Mouse (Mus musculus) heart, postnatal 4 days (tissue): ENCODE data around the gene Mettl17. TPM values are rescaled to one million over a fixed set of nuclear protein-coding genes. Genes with fewer than 3 reads are reported as not detected.

Source experiments
- DNase-seq: peaks from one replicate; pipeline ENCODE4 v3.0.0; 2021
- microRNA-seq, 2 experiments: library from miRNA; unstranded; fragments of <30 nt; microRNA quantifications; one replicate each; pipeline ENCODE4 v1.2.0; 2021 to 2022
- total RNA-seq, 2 experiments: library from RNA; stranded (reverse); gene quantifications; 2 replicates each; pipeline ENCODE4 v1.2.3; 2021

Gene Mettl17
- total RNA-seq, 2 experiments from 2014 or later = 17.9 to 25.7 TPM

DNA sequence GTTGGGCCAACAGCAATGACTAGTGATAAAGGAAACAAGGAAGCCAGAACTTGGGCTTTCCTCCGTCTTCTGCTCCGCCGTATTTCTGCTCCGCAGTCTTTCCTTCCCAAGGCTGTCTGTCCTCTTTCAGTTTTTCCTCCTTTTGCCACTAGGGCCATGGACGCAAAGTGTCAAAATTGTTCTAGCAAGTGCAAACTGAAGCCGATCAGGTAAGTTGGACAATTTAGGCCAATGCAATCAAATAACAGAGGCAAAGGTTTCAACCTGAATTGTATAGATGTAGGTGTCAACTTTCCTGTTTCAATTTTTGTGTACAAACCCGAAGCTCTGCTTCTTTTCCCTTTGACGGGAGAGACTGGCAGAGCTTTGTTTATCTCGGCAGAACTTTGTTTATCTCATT is 45.3 kb downstream of the Mettl17 start:
- DNase-seq = no peak

DNA sequence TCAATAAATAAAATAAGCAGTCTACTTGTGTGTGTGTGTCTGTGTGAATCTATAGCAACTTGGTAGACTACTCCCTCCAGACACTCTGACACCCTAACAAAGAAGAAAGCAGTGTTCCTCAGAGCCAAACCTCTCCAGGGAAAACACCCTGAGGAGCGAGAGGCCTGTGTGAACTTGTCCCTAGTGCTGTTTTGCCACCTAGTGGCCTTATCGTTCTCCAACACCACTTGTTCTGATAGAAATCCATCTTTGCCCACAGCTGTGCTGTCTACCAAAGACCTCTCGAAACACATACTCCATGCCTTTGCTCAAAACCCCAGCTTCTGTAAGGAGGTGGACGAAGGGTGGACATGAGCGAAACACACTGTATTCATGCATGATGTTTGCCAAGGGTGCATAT is 46.2 kb downstream of the Mettl17 start:
- DNase-seq = peak; percentile 78

DNA sequence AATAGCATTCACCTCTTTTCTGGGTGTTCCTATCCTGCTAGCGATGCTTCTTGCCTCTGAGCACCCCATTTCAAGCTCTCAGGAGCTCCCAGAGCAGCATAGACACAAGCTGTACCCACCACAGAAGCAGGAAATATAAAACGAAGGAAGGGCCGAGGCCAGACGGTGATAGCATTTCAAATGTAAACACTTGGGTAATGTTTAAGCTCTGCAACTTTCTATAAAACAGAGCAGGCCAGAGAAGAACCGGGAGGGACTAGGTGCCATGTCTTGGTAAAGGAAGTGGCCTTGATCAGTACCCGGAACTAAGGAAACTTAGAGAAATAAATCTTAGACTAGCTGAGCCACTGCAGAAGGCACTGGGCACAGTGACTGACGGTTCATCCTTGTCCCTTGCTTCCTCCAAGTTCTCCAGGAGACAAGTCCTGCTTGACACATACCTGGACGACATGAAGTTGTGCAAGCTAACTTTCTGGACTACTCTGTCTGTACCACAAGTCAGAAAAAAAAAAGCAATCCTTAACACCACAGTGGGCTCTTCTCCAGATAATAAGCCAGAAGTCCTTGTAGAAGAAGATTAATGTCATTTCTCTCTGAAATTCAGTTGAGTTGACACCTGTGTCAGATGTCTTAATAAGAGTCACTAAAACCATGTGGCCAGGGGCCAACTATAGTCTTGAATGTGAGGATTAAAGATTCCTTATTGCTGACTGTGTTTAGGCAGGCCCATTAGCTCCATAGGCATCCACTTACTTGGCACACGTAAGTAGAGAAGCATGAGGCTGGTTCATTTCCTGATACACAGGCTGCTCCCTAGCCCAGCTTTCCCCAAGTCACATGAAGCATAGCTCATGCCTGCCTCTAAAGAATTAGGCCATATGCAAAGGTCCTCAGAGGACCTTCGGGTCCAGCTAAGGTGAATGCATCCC is 47.7 kb downstream of the Mettl17 start:
- DNase-seq = no peak

- no peak for DNase-seq
These were observed 54.4 kb downstream of the Mettl17 start for GRCm38 (mm10) chr14:51939005-51939404.

- DNase-seq = no peak
These were observed 56.4 kb downstream of the Mettl17 start for GRCm38 (mm10) chr14:51940944-51941560.

DNA sequence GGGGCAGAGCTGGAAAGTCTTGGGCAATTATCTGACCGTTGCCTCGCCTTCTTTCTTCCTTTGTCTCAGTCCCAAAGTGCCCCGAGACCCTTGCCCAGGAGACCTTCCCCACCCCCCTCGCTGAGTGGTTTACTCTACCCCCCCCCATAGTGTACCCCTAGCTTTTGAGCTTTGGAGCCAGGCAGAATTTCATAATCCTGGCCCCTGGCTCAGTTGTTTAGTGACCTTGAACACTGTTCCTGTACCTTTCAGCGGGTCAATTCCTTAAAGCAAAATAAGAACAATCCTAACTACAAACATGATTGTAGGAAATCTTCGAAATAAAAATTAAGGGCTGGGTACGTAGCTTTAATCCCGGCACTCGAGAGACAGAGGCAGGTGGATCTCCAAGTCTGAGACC is 56.9 kb downstream of the Mettl17 start:
- DNase-seq = no peak

GRCm38 (mm10) chr14:51942236-51942635 is 57.6 kb downstream of the Mettl17 start:
- DNase-seq = no peak

Small RNA genes within 50 kb of the gene (microRNA-seq; reads per million reads assigned to microRNA genes)
- gene Gm27375 = 0 reads per million in 2 experiments

Other genes with a start within 250 kb of the Mettl17 start
- not detected for gene Gm4181, start 249.2 kb upstream of the Mettl17 start, total RNA-seq
- gene Gm17079, start 189.4 kb upstream of the Mettl17 start, total RNA-seq = not detected
- gene Gm5800, start 167.7 kb upstream of the Mettl17 start, total RNA-seq = not detected
- gene Ang4, start 111.3 kb upstream of the Mettl17 start, total RNA-seq = not detected
- not detected for gene AY358078, start 84.8 kb upstream of the Mettl17 start, total RNA-seq
- gene Ear6, start 31.1 kb upstream of the Mettl17 start, total RNA-seq = not detected
- under 1 TPM; 0.29 to 0.48 TPM for gene Slc39a2, start 8.0 kb downstream of the Mettl17 start, total RNA-seq
- 100 to 1,000 TPM; 452 to 471 TPM for gene Ndrg2, start 29.3 kb downstream of the Mettl17 start, total RNA-seq
- gene Tppp2, start 33.6 kb downstream of the Mettl17 start, total RNA-seq = not detected
- gene Rnase13, start 37.9 kb downstream of the Mettl17 start, total RNA-seq = not detected
- 10 to 100 TPM; 64.6 to 65.6 TPM for gene Arhgef40, start 99.9 kb downstream of the Mettl17 start, total RNA-seq
- 1 to 10 TPM; 1.4 to 1.8 TPM for gene Tmem253, start 130.8 kb downstream of the Mettl17 start, total RNA-seq
- 10 to 100 TPM; 37.5 to 42.0 TPM for gene Zfp219, start 135.9 kb downstream of the Mettl17 start, total RNA-seq
- gene Olfr221, start 157.6 kb downstream of the Mettl17 start, total RNA-seq = not detected
- 100 to 1,000 TPM; 183 to 190 TPM for gene Hnrnpc, start 219.2 kb downstream of the Mettl17 start, total RNA-seq
- under 1 TPM; 0.55 to 0.59 TPM for gene Rpgrip1, start 225.9 kb downstream of the Mettl17 start, total RNA-seq